Mouse (Mus musculus): ENCODE measurements around the gene C6. TPM values are rescaled to one million over a fixed set of nuclear protein-coding genes. Genes with fewer than 3 reads are reported as not detected.

C6 gene
- total RNA-seq, 1 experiment, result not detected

GRCm38 (mm10) chr15:4790378-4790777, 63.4 kb downstream of the C6 start:
- H3K4me3 ChIP-seq (ENCODE audit: insufficient read depth in 1 of 2, low read depth in 1 of 2, low read length in 2 of 2, poor library complexity in 1 of 2, severe bottlenecking in 1 of 2), result no peak overlapping the region
- no peaks in the 10 kb centered on the region for H3K4me1 ChIP-seq (ENCODE audit: control insufficient read depth in 2 of 2, insufficient read depth in 2 of 2, low read length in 2 of 2, poor library complexity in 1 of 2)
- no peak overlapping the region for H3K9ac ChIP-seq (ENCODE audit: insufficient read depth, low read depth, low read length, poor library complexity, severe bottlenecking)
- in situ Hi-C loops (cut with MboI; ENCODE audit: low sequenced_read_pairs in 2 of 2, unreplicated experiment in 2 of 2), result no loop called here
- TF ChIP-seq ZC3H11A (IDR thresholded peaks at IDR 0.05; ENCODE audit: borderline replicate concordance, low read depth, low read length) (no peak), ZNF384 (IDR thresholded peaks at IDR 0.05; ENCODE audit: low read depth, low read length) (no peak), MAFK (IDR thresholded peaks at IDR 0.05; ENCODE audit: insufficient read depth, low read depth, low read length) (no peak)
- DNase-seq (ENCODE audit: low read depth, low spot score), result no peak
- H3K9me3 ChIP-seq (ENCODE audit: control insufficient read depth, insufficient read depth, low read depth, low read length), result no peaks in the 10 kb centered on the region
- H3K36me3 ChIP-seq (ENCODE audit: control insufficient read depth, insufficient read depth, low read length, poor library complexity, severe bottlenecking), result no peaks in the 10 kb centered on the region
- H3K27ac ChIP-seq (ENCODE audit: insufficient read depth, low read depth, low read length, poor library complexity, severe bottlenecking), result no peak overlapping the region

- Histone ChIP-seq H3K4me3 (ENCODE audit: insufficient read depth in 1 of 2, low read depth in 1 of 2, low read length in 2 of 2, poor library complexity in 1 of 2, severe bottlenecking in 1 of 2) (no peak overlapping the region), H3K36me3 (ENCODE audit: control insufficient read depth, insufficient read depth, low read length, poor library complexity, severe bottlenecking) (no peaks in the 10 kb centered on the region; the same call in 1 of the 2 replicates), H3K4me1 (ENCODE audit: control insufficient read depth in 2 of 2, insufficient read depth in 2 of 2, low read length in 2 of 2, poor library complexity in 1 of 2) (no peaks in the 10 kb centered on the region), H3K9ac (ENCODE audit: insufficient read depth, low read depth, low read length, poor library complexity, severe bottlenecking) (no peak overlapping the region), H3K9me3 (ENCODE audit: control insufficient read depth, insufficient read depth, low read depth, low read length) (no peaks in the 10 kb centered on the region), H3K27ac (ENCODE audit: insufficient read depth, low read depth, low read length, poor library complexity, severe bottlenecking) (no peak overlapping the region)
- in situ Hi-C loops (cut with MboI; ENCODE audit: low sequenced_read_pairs in 2 of 2, unreplicated experiment in 2 of 2), result no loop called here
- no peak for TF ChIP-seq HCFC1 (IDR thresholded peaks at IDR 0.05; ENCODE audit: borderline replicate concordance, insufficient read depth, low read length)
- no peak for TF ChIP-seq MAFK (IDR thresholded peaks at IDR 0.05; ENCODE audit: insufficient read depth, low read depth, low read length)
- DNase-seq (ENCODE audit: low read depth, low spot score), result no peak
These were observed 69.9 kb downstream of the C6 start for GRCm38 (mm10) chr15:4796861-4797260.

- in situ Hi-C loops (cut with MboI; ENCODE audit: low sequenced_read_pairs in 2 of 2, unreplicated experiment in 2 of 2), result no loop called here
- Histone ChIP-seq H3K9ac (ENCODE audit: insufficient read depth, low read depth, low read length, poor library complexity, severe bottlenecking) (no peak overlapping the region), H3K4me3 (ENCODE audit: insufficient read depth in 1 of 2, low read depth in 1 of 2, low read length in 2 of 2, poor library complexity in 1 of 2, severe bottlenecking in 1 of 2) (no peak overlapping the region), H3K36me3 (ENCODE audit: control insufficient read depth, insufficient read depth, low read length, poor library complexity, severe bottlenecking) (no peaks in the 10 kb centered on the region; the same call in 1 of the 2 replicates), H3K27ac (ENCODE audit: insufficient read depth, low read depth, low read length, poor library complexity, severe bottlenecking) (no peak overlapping the region), H3K4me1 (ENCODE audit: control insufficient read depth in 2 of 2, insufficient read depth in 2 of 2, low read length in 2 of 2, poor library complexity in 1 of 2) (no peaks in the 10 kb centered on the region), H3K9me3 (ENCODE audit: control insufficient read depth, insufficient read depth, low read depth, low read length) (0 out of 2 replicates have a peak, but pooled peaks cover 1% of the 10 kb centered on the region)
- TF ChIP-seq ZNF384 (IDR thresholded peaks at IDR 0.05; ENCODE audit: low read depth, low read length), result no peak
- no peak for TF ChIP-seq CHD2 (IDR thresholded peaks at IDR 0.05; ENCODE audit: low read depth, low read length)
- TF ChIP-seq HCFC1 (IDR thresholded peaks at IDR 0.05; ENCODE audit: borderline replicate concordance, insufficient read depth, low read length), result no peak
- no peak for TF ChIP-seq MAFK (IDR thresholded peaks at IDR 0.05; ENCODE audit: insufficient read depth, low read depth, low read length)
- no peak for TF ChIP-seq ZC3H11A (IDR thresholded peaks at IDR 0.05; ENCODE audit: borderline replicate concordance, low read depth, low read length)
- DNase-seq (ENCODE audit: low read depth, low spot score), result no peak
These were observed 77.3 kb downstream of the C6 start for GRCm38 (mm10) chr15:4804256-4804655.

- Histone ChIP-seq H3K36me3 (ENCODE audit: control insufficient read depth, insufficient read depth, low read length, poor library complexity, severe bottlenecking) (no peaks in the 10 kb centered on the region), H3K9me3 (ENCODE audit: control insufficient read depth, insufficient read depth, low read depth, low read length) (no peaks in the 10 kb centered on the region), H3K27ac (ENCODE audit: insufficient read depth, low read depth, low read length, poor library complexity, severe bottlenecking) (no peak overlapping the region), H3K4me1 (ENCODE audit: control insufficient read depth in 2 of 2, insufficient read depth in 2 of 2, low read length in 2 of 2, poor library complexity in 1 of 2) (no peaks in the 10 kb centered on the region), H3K9ac (ENCODE audit: insufficient read depth, low read depth, low read length, poor library complexity, severe bottlenecking) (no peak overlapping the region), H3K4me3 (ENCODE audit: insufficient read depth in 1 of 2, low read depth in 1 of 2, low read length in 2 of 2, poor library complexity in 1 of 2, severe bottlenecking in 1 of 2) (no peak overlapping the region)
- no peak for DNase-seq (ENCODE audit: low read depth, low spot score)
- TF ChIP-seq CHD2 (IDR thresholded peaks at IDR 0.05; ENCODE audit: low read depth, low read length) (no peak), ZNF384 (IDR thresholded peaks at IDR 0.05; ENCODE audit: low read depth, low read length) (no peak)
- in situ Hi-C loops (cut with MboI; ENCODE audit: low sequenced_read_pairs in 2 of 2, unreplicated experiment in 2 of 2), result no loop called here
These were observed 81.2 kb downstream of the C6 start for GRCm38 (mm10) chr15:4808131-4808530.

- Histone ChIP-seq H3K4me3 (ENCODE audit: insufficient read depth in 1 of 2, low read depth in 1 of 2, low read length in 2 of 2, poor library complexity in 1 of 2, severe bottlenecking in 1 of 2) (no peak overlapping the region), H3K9ac (ENCODE audit: insufficient read depth, low read depth, low read length, poor library complexity, severe bottlenecking) (no peak overlapping the region), H3K36me3 (ENCODE audit: control insufficient read depth, insufficient read depth, low read length, poor library complexity, severe bottlenecking) (no peaks in the 10 kb centered on the region), H3K9me3 (ENCODE audit: control insufficient read depth, insufficient read depth, low read depth, low read length) (no peaks in the 10 kb centered on the region), H3K27ac (ENCODE audit: insufficient read depth, low read depth, low read length, poor library complexity, severe bottlenecking) (no peak overlapping the region), H3K4me1 (ENCODE audit: control insufficient read depth in 2 of 2, insufficient read depth in 2 of 2, low read length in 2 of 2, poor library complexity in 1 of 2) (no peaks in the 10 kb centered on the region)
- in situ Hi-C loops (cut with MboI; ENCODE audit: low sequenced_read_pairs in 2 of 2, unreplicated experiment in 2 of 2), result no loop called here
- no peak for DNase-seq (ENCODE audit: low read depth, low spot score)
- TF ChIP-seq HCFC1 (IDR thresholded peaks at IDR 0.05; ENCODE audit: borderline replicate concordance, insufficient read depth, low read length) (no peak), MAFK (IDR thresholded peaks at IDR 0.05; ENCODE audit: insufficient read depth, low read depth, low read length) (no peak)
These were observed 88.0 kb downstream of the C6 start for GRCm38 (mm10) chr15:4814976-4815375.
